Mouse (Mus musculus) cortical plate, adult 2 months (tissue): ENCODE data around the gene Fgf22.

Experiments
- CTCF ChIP-seq: fragments of 200-500 bp; IDR thresholded peaks from 2 replicates; pipeline ENCODE4 v1.5.1; 2011; ENCODE audit warnings: mild to moderate bottlenecking, control low read depth, low read length; ENCODE audit not compliant: insufficient read depth; ENCODE audit errors: extremely low read depth
- POLR2A ChIP-seq: fragments of 200-500 bp; IDR thresholded peaks from 2 replicates; pipeline ENCODE4 v1.6.1; 2011; ENCODE audit warnings: mild to moderate bottlenecking, low read length, control low read depth; ENCODE audit not compliant: insufficient read depth; ENCODE audit errors: extremely low read depth

DNA sequence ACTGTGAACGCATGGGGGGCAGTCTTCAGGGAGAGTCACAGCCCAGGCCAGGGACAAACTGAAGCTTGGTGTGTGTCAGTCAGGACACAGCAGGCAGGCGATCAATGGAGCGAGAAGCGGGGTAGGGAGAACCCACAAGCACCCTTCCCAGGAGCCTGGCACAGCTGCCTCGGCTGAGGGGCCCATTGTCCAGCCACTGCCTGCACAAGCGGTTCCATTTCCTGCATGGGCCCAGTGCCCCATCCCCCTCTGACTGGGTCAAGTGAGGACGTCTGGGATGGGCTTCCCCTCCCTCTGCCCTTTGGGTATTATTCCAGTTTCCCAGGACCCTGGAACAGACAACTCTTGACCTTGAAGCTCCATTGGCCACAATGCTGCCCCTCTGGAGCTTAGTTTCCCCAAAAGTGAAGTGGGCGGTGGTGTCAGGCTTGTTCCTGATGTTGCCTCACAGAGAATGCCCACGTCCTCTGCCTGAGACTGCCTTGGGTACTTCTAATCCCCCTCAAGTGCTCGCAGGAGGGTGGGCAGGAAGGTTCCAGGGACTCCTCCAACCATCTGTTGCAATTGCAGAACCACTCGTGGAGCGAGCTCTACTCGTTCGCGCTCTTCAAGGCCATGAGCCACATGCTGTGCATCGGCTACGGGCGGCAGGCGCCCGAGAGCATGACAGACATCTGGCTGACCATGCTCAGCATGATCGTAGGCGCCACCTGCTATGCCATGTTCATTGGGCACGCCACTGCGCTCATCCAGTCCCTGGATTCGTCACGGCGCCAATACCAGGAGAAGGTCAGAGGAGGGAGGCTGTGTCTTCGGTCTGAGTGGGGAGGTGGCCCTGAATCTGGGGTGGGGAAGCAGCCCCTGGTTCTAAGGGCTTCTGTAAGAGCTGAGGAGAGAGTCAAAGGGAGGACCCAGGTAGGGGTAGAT lies 26.3 kb upstream of the Fgf22 start:
- TF ChIP-seq POLR2A (no peak), CTCF (no peak)
